Mouse (Mus musculus) hindbrain, embryonic 12.5 days (tissue): Measurements from ENCODE around the gene Aip. TPM values are rescaled to one million over a fixed set of nuclear protein-coding genes. Genes with fewer than 3 reads are reported as not detected.

Experiments
- ATAC-seq: fragments of 200-750 bp; cut with Nextera tagmentation; 2 replicates; pipeline ENCODE4 v1.8.0; 2017; ENCODE audit warnings: moderate TSS enrichment; ENCODE audit not compliant: low FRiP score
- H3K27ac ChIP-seq: fragments of 300-500 bp; sonication (generic); 2 replicates; pipeline ENCODE4 v1.5.1; 2016; ENCODE audit warnings: mild to moderate bottlenecking
- H3K27me3 ChIP-seq: fragments of 300-500 bp; sonication (generic); 2 replicates; pipeline ENCODE4 v1.6.1; 2016; ENCODE audit warnings: mild to moderate bottlenecking
- H3K36me3 ChIP-seq: fragments of 300-500 bp; sonication (generic); 2 replicates; pipeline ENCODE4 v1.6.1; 2016; ENCODE audit warnings: mild to moderate bottlenecking
- H3K4me1 ChIP-seq: fragments of 300-500 bp; sonication (generic); 2 replicates; pipeline ENCODE4 v1.6.1; 2016
- H3K4me2 ChIP-seq: fragments of 300-500 bp; sonication (generic); replicated peaks from 2 replicates; pipeline ENCODE4 v1.6.1; 2016; ENCODE audit warnings: mild to moderate bottlenecking
- H3K4me3 ChIP-seq: fragments of 300-500 bp; sonication (generic); 2 replicates; pipeline ENCODE4 v1.5.1; 2016; ENCODE audit warnings: mild to moderate bottlenecking
- H3K9ac ChIP-seq: fragments of 300-500 bp; sonication (generic); 2 replicates; pipeline ENCODE4 v1.6.1; 2016; ENCODE audit warnings: mild to moderate bottlenecking, moderate library complexity
- H3K9me3 ChIP-seq: fragments of 300-500 bp; sonication (generic); replicated peaks from 2 replicates; pipeline ENCODE4 v1.6.1; 2016; ENCODE audit warnings: mild to moderate bottlenecking
- WGBS: fragments of 180-500 bp; shearing (Covaris S2); methylation state at CpG from one replicate; pipeline ENCODE4 v1.1.7; 2016; 5-methylcytosine and 5-hydroxymethylcytosine counted together
- polyA plus RNA-seq: library from polyadenylated mRNA; unstranded; fragments of >200 nt; fragmentation: Nextera tagmentation; extraction: Ambion mirVana; gene quantifications from 2 replicates; pipeline ENCODE4 v1.2.1, GENCODE M21; 2016

Aip gene
- polyA plus RNA-seq, 1 experiment from 2014 or later: 71.3 TPM

- WGBS: 76% methylated on average over 7 of the region's 7 CpGs
- Histone ChIP-seq H3K4me3 (no peak overlapping the region), H3K4me1 (peaks cover 17% of the 10 kb centered on the region), H3K9ac (no peak overlapping the region), H3K9me3 (no peaks in the 10 kb centered on the region), H3K27ac (no peak overlapping the region), H3K4me2 (no peak overlapping the region), H3K36me3 (no peaks in the 10 kb centered on the region), H3K27me3 (no peaks in the 10 kb centered on the region)
- no peak for ATAC-seq
Observed at GRCm38 (mm10) chr19:4093772-4094171, 31.9 kb downstream of the Aip start.

GRCm38 (mm10) chr19:4092750-4093149 lies 32.9 kb downstream of the Aip start:
- Histone ChIP-seq H3K4me1 (peaks cover 8% of the 10 kb centered on the region), H3K4me2 (no peak overlapping the region), H3K9me3 (no peaks in the 10 kb centered on the region), H3K27ac (no peak overlapping the region), H3K36me3 (no peaks in the 10 kb centered on the region), H3K4me3 (no peak overlapping the region), H3K9ac (no peak overlapping the region), H3K27me3 (no peaks in the 10 kb centered on the region)
- 91% methylated on average over 3 of the region's 3 CpGs for WGBS
- ATAC-seq: no peak

GRCm38 (mm10) chr19:4091383-4091782 lies 34.3 kb downstream of the Aip start:
- WGBS: 59% methylated on average over 2 of the region's 2 CpGs
- H3K4me1 ChIP-seq: peaks cover 3% of the 10 kb centered on the region
- no peak for ATAC-seq
- no peaks in the 10 kb centered on the region for H3K36me3 ChIP-seq
- no peak overlapping the region for H3K27ac ChIP-seq
- H3K4me2 ChIP-seq: no peak overlapping the region
- H3K4me3 ChIP-seq: no peak overlapping the region
- no peaks in the 10 kb centered on the region for H3K27me3 ChIP-seq
- H3K9ac ChIP-seq: no peak overlapping the region
- H3K9me3 ChIP-seq: no peaks in the 10 kb centered on the region

- H3K4me3 ChIP-seq: no peak overlapping the region
- no peak overlapping the region for H3K27ac ChIP-seq
- no peak overlapping the region for H3K9ac ChIP-seq
- H3K36me3 ChIP-seq: no peaks in the 10 kb centered on the region
- no peaks in the 10 kb centered on the region for H3K9me3 ChIP-seq
- 92% methylated on average over 3 of the region's 3 CpGs for WGBS
- H3K4me2 ChIP-seq: no peak overlapping the region
- no peaks in the 10 kb centered on the region for H3K4me1 ChIP-seq
- ATAC-seq: no peak
- H3K27me3 ChIP-seq: no peaks in the 10 kb centered on the region
Observed at GRCm38 (mm10) chr19:4090446-4090845, 35.2 kb downstream of the Aip start.

GRCm38 (mm10) chr19:4089128-4089527 lies 36.5 kb downstream of the Aip start:
- no peaks in the 10 kb centered on the region for H3K4me1 ChIP-seq
- H3K9me3 ChIP-seq: no peaks in the 10 kb centered on the region
- no peak overlapping the region for H3K4me2 ChIP-seq
- no peaks in the 10 kb centered on the region for H3K36me3 ChIP-seq
- no peaks in the 10 kb centered on the region; the same call in 1 of the 2 replicates for H3K27me3 ChIP-seq
- no peak overlapping the region for H3K9ac ChIP-seq
- WGBS: 82% methylated on average over 6 of the region's 6 CpGs
- H3K27ac ChIP-seq: no peak overlapping the region
- no peak overlapping the region for H3K4me3 ChIP-seq
- no peak for ATAC-seq

- Histone ChIP-seq H3K27ac (no peak overlapping the region), H3K27me3 (no peaks in the 10 kb centered on the region; the same call in 1 of the 2 replicates), H3K9ac (no peak overlapping the region), H3K36me3 (no peaks in the 10 kb centered on the region), H3K4me1 (no peaks in the 10 kb centered on the region), H3K4me2 (no peak overlapping the region), H3K9me3 (no peaks in the 10 kb centered on the region), H3K4me3 (no peak overlapping the region)
- no peak for ATAC-seq
- WGBS: 61% methylated on average over 5 of the region's 5 CpGs
Observed at GRCm38 (mm10) chr19:4088146-4088545, 37.5 kb downstream of the Aip start.

GRCm38 (mm10) chr19:4087090-4087489 lies 38.6 kb downstream of the Aip start:
- no peak overlapping the region for H3K27ac ChIP-seq
- H3K9me3 ChIP-seq: no peaks in the 10 kb centered on the region
- no peaks in the 10 kb centered on the region for H3K36me3 ChIP-seq
- H3K4me3 ChIP-seq: no peak overlapping the region
- H3K9ac ChIP-seq: no peak overlapping the region
- no peak for ATAC-seq
- 88% methylated on average over 5 of the region's 5 CpGs for WGBS
- H3K4me1 ChIP-seq: no peaks in the 10 kb centered on the region
- H3K4me2 ChIP-seq: no peak overlapping the region
- no peaks in the 10 kb centered on the region; the same call in 1 of the 2 replicates for H3K27me3 ChIP-seq

- Histone ChIP-seq H3K27ac (no peak overlapping the region), H3K4me2 (no peak overlapping the region), H3K27me3 (no peaks in the 10 kb centered on the region; the same call in 1 of the 2 replicates), H3K9me3 (no peaks in the 10 kb centered on the region), H3K36me3 (no peaks in the 10 kb centered on the region), H3K4me3 (no peak overlapping the region), H3K9ac (no peak overlapping the region), H3K4me1 (no peaks in the 10 kb centered on the region)
- no peak for ATAC-seq
- 88% methylated on average over 15 of the region's 15 CpGs for WGBS
Observed at GRCm38 (mm10) chr19:4086156-4086555, 39.5 kb downstream of the Aip start.

GRCm38 (mm10) chr19:4084984-4085383 lies 40.7 kb downstream of the Aip start:
- H3K4me2 ChIP-seq: no peak overlapping the region
- no peaks in the 10 kb centered on the region for H3K36me3 ChIP-seq
- WGBS: 100% methylated on average over 1 of the region's 1 CpGs
- no peak overlapping the region for H3K27ac ChIP-seq
- H3K27me3 ChIP-seq: peaks cover 3% of the 10 kb centered on the region; the same call in 1 of the 2 replicates
- H3K4me1 ChIP-seq: no peaks in the 10 kb centered on the region
- H3K9me3 ChIP-seq: no peaks in the 10 kb centered on the region
- no peak overlapping the region for H3K9ac ChIP-seq
- ATAC-seq: no peak
- H3K4me3 ChIP-seq: no peak overlapping the region

GRCm38 (mm10) chr19:4083826-4084225 lies 41.8 kb downstream of the Aip start:
- H3K9me3 ChIP-seq: no peaks in the 10 kb centered on the region
- no peaks in the 10 kb centered on the region for H3K4me1 ChIP-seq
- no peak overlapping the region for H3K4me2 ChIP-seq
- no peak overlapping the region for H3K4me3 ChIP-seq
- H3K27me3 ChIP-seq: peaks cover 3% of the 10 kb centered on the region; the same call in 1 of the 2 replicates
- no peak overlapping the region for H3K27ac ChIP-seq
- WGBS: 35% methylated on average over 8 of the region's 8 CpGs
- H3K9ac ChIP-seq: no peak overlapping the region
- H3K36me3 ChIP-seq: no peaks in the 10 kb centered on the region
- no peak for ATAC-seq

- no peak overlapping the region for H3K4me2 ChIP-seq
- ATAC-seq: no peak
- H3K36me3 ChIP-seq: no peaks in the 10 kb centered on the region
- no peaks in the 10 kb centered on the region for H3K4me1 ChIP-seq
- no peak overlapping the region for H3K27ac ChIP-seq
- no peak overlapping the region for H3K4me3 ChIP-seq
- H3K9ac ChIP-seq: no peak overlapping the region
- H3K27me3 ChIP-seq: peaks cover 3% of the 10 kb centered on the region; the same call in 1 of the 2 replicates
- WGBS: 73% methylated on average over 7 of the region's 7 CpGs
- H3K9me3 ChIP-seq: no peaks in the 10 kb centered on the region
Observed at GRCm38 (mm10) chr19:4083316-4083715, 42.3 kb downstream of the Aip start.

- H3K4me2 ChIP-seq: no peak overlapping the region
- no peak for ATAC-seq
- 78% methylated on average over 11 of the region's 11 CpGs for WGBS
Observed at GRCm38 (mm10) chr19:4082219-4082965, 43.3 kb downstream of the Aip start.

GRCm38 (mm10) chr19:4081394-4081793 lies 44.3 kb downstream of the Aip start, which contains the start of gene Cabp2:
Gene Cabp2 (plus strand): TSS chr19:4081578.
- Histone ChIP-seq H3K9ac (no peak within 1 kb of the TSS), H3K27me3 (peaks cover 3% of the 10 kb centered on the region; the same call in 1 of the 2 replicates), H3K4me3 (no peak within 1 kb of the TSS), H3K27ac (no peak within 1 kb of the TSS), H3K36me3 (no peaks in the 10 kb centered on the region), H3K4me1 (no peaks in the 10 kb centered on the region), H3K9me3 (no peaks in the 10 kb centered on the region), H3K4me2 (no peak within 1 kb of the TSS)
- ATAC-seq: no peak
- WGBS: 65% methylated on average over 3 of the region's 3 CpGs

More at GRCm38 (mm10) chr19:4082219-4082965, 43.3 kb downstream of the Aip start:
- H3K9me3 ChIP-seq: no peaks in the 10 kb centered on the region
- no peak overlapping the region for H3K27ac ChIP-seq
- peaks cover 3% of the 10 kb centered on the region; the same call in 1 of the 2 replicates for H3K27me3 ChIP-seq
- no peak overlapping the region for H3K4me3 ChIP-seq
- no peak overlapping the region for H3K9ac ChIP-seq
- no peaks in the 10 kb centered on the region for H3K36me3 ChIP-seq
- no peaks in the 10 kb centered on the region for H3K4me1 ChIP-seq
